In genomic region chr6:33929342-33930086, GRCm38 (mm10) we compare ENCODE assay signal across 9 mouse cellular contexts.
DNase-seq lines count a peak whose midpoint lies in the region; ATAC-seq and TF ChIP-seq lines count a peak whose summit lies in the region.
"Had no signal": no experiment of that assay in that cellular context is flagged by ENCODE, and none has a peak within 500 bp of the region (broad histone marks: within the 10 kb centered on the region; RNA-seq: fewer than 3 reads in every experiment).

No protein-coding gene starts in this region.

- H3K36me3 ChIP-seq in heart, embryonic 12.5 days = no peaks in the 10 kb centered on the region
- no peaks in the 10 kb centered on the region for H3K36me3 ChIP-seq in kidney, embryonic 15.5 days
- H3K36me3 ChIP-seq in limb, embryonic 14.5 days (ENCODE audit: control insufficient read depth, insufficient read depth, low read length) = no peaks in the 10 kb centered on the region
- H3K36me3 ChIP-seq in neural tube, embryonic 11.5 days (ENCODE audit: control insufficient read depth, insufficient read depth, low read length) = no peaks in the 10 kb centered on the region
- H3K36me3 ChIP-seq in stomach, embryonic 16.5 days (ENCODE audit: control insufficient read depth, insufficient read depth, low read length) = no peaks in the 10 kb centered on the region
- H3K36me3 ChIP-seq: embryonic facial prominence, embryonic 15.5 days had no signal

- 0 out of 2 replicates have a peak overlapping the region, but pooled peaks have one; percentile 13 for H3K4me2 ChIP-seq in heart, embryonic 12.5 days
- no peak overlapping the region for H3K4me2 ChIP-seq in kidney, embryonic 15.5 days
- H3K4me2 ChIP-seq in limb, embryonic 14.5 days (replicated peaks; ENCODE audit: low read depth, low read length, severe bottlenecking) = no peak overlapping the region
- no peak overlapping the region for H3K4me2 ChIP-seq in neural tube, embryonic 11.5 days (ENCODE audit: low read depth)
- no peak overlapping the region for H3K4me2 ChIP-seq in stomach, embryonic 16.5 days (ENCODE audit: low read depth, low read length)
- H3K4me2 ChIP-seq: embryonic facial prominence, embryonic 15.5 days had no signal

- no peak for TF ChIP-seq POLR2A in bone marrow macrophage, adult 2 months (IDR thresholded peaks at IDR 0.05; ENCODE audit: borderline replicate concordance, low read depth, low read length)
- TF ChIP-seq POLR2A in limb, embryonic 14.5 days (IDR thresholded peaks at IDR 0.05; ENCODE audit: borderline replicate concordance, extremely low read depth, insufficient read depth, insufficient read length) = no peak

- DNase-seq in CD4-positive helper T cell, adult 2 months (ENCODE audit: low read depth, low spot score) = peak; percentile 45
- peak; percentile 10 for DNase-seq in fat pad, adult 2 months (ENCODE audit: extremely low read depth, low read depth, low spot score)
- DNase-seq in limb, embryonic 14.5 days (ENCODE audit: low spot score) = peak; percentile 88
- DNase-seq in neural tube, embryonic 11.5 days (ENCODE audit: low spot score) = peak; percentile 79

- H3K9me3 ChIP-seq in heart, embryonic 12.5 days (replicated peaks) = no peaks in the 10 kb centered on the region
- no peaks in the 10 kb centered on the region for H3K9me3 ChIP-seq in kidney, embryonic 15.5 days (replicated peaks)
- H3K9me3 ChIP-seq in limb, embryonic 14.5 days (ENCODE audit: control insufficient read depth, low read length) = no peaks in the 10 kb centered on the region
- no peaks in the 10 kb centered on the region for H3K9me3 ChIP-seq in neural tube, embryonic 11.5 days (ENCODE audit: control insufficient read depth, low read length)
- H3K9me3 ChIP-seq in stomach, embryonic 16.5 days (replicated peaks; ENCODE audit: control insufficient read depth, low read length) = no peaks in the 10 kb centered on the region
- H3K9me3 ChIP-seq: embryonic facial prominence, embryonic 15.5 days had no signal

- no peak overlapping the region for H3K27ac ChIP-seq in bone marrow macrophage, adult 2 months (ENCODE audit: insufficient read depth, low read depth, low read length)
- no peak overlapping the region for H3K27ac ChIP-seq in heart, embryonic 12.5 days (ENCODE audit: poor library complexity, severe bottlenecking)
- H3K27ac ChIP-seq in kidney, embryonic 15.5 days = no peak overlapping the region
- H3K27ac ChIP-seq in limb, embryonic 14.5 days (replicated peaks; ENCODE audit: low read depth, low read length) = no peak overlapping the region
- H3K27ac ChIP-seq in neural tube, embryonic 11.5 days (ENCODE audit: low read depth, low read length) = no peak overlapping the region
- no peak overlapping the region for H3K27ac ChIP-seq in stomach, embryonic 16.5 days (ENCODE audit: low read length)
- H3K27ac ChIP-seq: embryonic facial prominence, embryonic 15.5 days had no signal

- no peaks in the 10 kb centered on the region for H3K27me3 ChIP-seq in heart, embryonic 12.5 days (replicated peaks)
- no peaks in the 10 kb centered on the region for H3K27me3 ChIP-seq in kidney, embryonic 15.5 days
- H3K27me3 ChIP-seq in limb, embryonic 14.5 days (ENCODE audit: control insufficient read depth, insufficient read depth, low read length) = no peaks in the 10 kb centered on the region
- H3K27me3 ChIP-seq in neural tube, embryonic 11.5 days (ENCODE audit: control insufficient read depth, insufficient read depth, low read length) = no peaks in the 10 kb centered on the region
- no peaks in the 10 kb centered on the region for H3K27me3 ChIP-seq in stomach, embryonic 16.5 days (ENCODE audit: control insufficient read depth, insufficient read depth, low read length)
- H3K27me3 ChIP-seq: embryonic facial prominence, embryonic 15.5 days had no signal

- TF ChIP-seq CTCF in bone marrow macrophage, adult 2 months (IDR thresholded peaks at IDR 0.05; ENCODE audit: low read depth, low read length) = peak; percentile 93

- peak; percentile 75; the same call in 1 of the 2 replicates for ATAC-seq in heart, embryonic 12.5 days (ENCODE audit: insufficient number of reproducible peaks, low FRiP score)
- peak; percentile 86; the same call in 1 of the 2 replicates for ATAC-seq in kidney, embryonic 15.5 days (replicated peaks; ENCODE audit: low FRiP score)
- peak; percentile 73 for ATAC-seq in limb, embryonic 14.5 days (ENCODE audit: low FRiP score, low read depth)
- ATAC-seq in neural tube, embryonic 11.5 days (ENCODE audit: insufficient read depth, low FRiP score, low TSS enrichment) = peak; percentile 53; the same call in 1 of the 2 replicates
- ATAC-seq in stomach, embryonic 16.5 days (ENCODE audit: insufficient read depth, low FRiP score) = peak; percentile 68; the same call in 1 of the 2 replicates

- peaks cover 2% of the 10 kb centered on the region; the same call in 1 of the 2 replicates for H3K4me1 ChIP-seq in bone marrow macrophage, adult 2 months (ENCODE audit: control insufficient read depth, insufficient read depth, low read length)
- peaks cover 8% of the 10 kb centered on the region; the same call in 1 of the 2 replicates for H3K4me1 ChIP-seq in heart, embryonic 12.5 days (replicated peaks)
- peaks cover 8% of the 10 kb centered on the region for H3K4me1 ChIP-seq in kidney, embryonic 15.5 days
- H3K4me1 ChIP-seq in limb, embryonic 14.5 days (ENCODE audit: control insufficient read depth, insufficient read depth, low read length) = peaks cover 10% of the 10 kb centered on the region
- H3K4me1 ChIP-seq in neural tube, embryonic 11.5 days (ENCODE audit: control insufficient read depth, insufficient read depth, low read length) = no peaks in the 10 kb centered on the region; the same call in 1 of the 2 replicates
- peaks cover 7% of the 10 kb centered on the region; the same call in 1 of the 2 replicates for H3K4me1 ChIP-seq in stomach, embryonic 16.5 days (ENCODE audit: control insufficient read depth, insufficient read depth, low read length)

- no peak overlapping the region for H3K4me3 ChIP-seq in bone marrow macrophage, adult 2 months (ENCODE audit: insufficient read depth, low read length)
- no peak overlapping the region for H3K4me3 ChIP-seq in heart, embryonic 12.5 days
- H3K4me3 ChIP-seq in kidney, embryonic 15.5 days (replicated peaks) = no peak overlapping the region
- H3K4me3 ChIP-seq in limb, embryonic 14.5 days (replicated peaks; ENCODE audit: low read length) = no peak overlapping the region
- H3K4me3 ChIP-seq in neural tube, embryonic 11.5 days (ENCODE audit: low read depth, low read length) = no peak overlapping the region
- no peak overlapping the region for H3K4me3 ChIP-seq in stomach, embryonic 16.5 days (replicated peaks; ENCODE audit: low read length)
- H3K4me3 ChIP-seq: embryonic facial prominence, embryonic 15.5 days had no signal

- H3K9ac ChIP-seq in heart, embryonic 12.5 days = no peak overlapping the region
- H3K9ac ChIP-seq in kidney, embryonic 15.5 days = no peak overlapping the region
- H3K9ac ChIP-seq in limb, embryonic 14.5 days (ENCODE audit: low read depth, low read length, severe bottlenecking) = no peak overlapping the region
- H3K9ac ChIP-seq in neural tube, embryonic 11.5 days (ENCODE audit: low read length) = no peak overlapping the region
- H3K9ac ChIP-seq in stomach, embryonic 16.5 days (ENCODE audit: low read length) = no peak overlapping the region
- H3K9ac ChIP-seq: embryonic facial prominence, embryonic 15.5 days had no signal

- WGBS in heart, embryonic 12.5 days = 21% methylated on average over 13 of the region's 13 CpGs
- WGBS in kidney, embryonic 15.5 days = 20% methylated on average over 13 of the region's 13 CpGs
- WGBS in limb, embryonic 14.5 days = 25% methylated on average over 13 of the region's 13 CpGs
- 29% methylated on average over 13 of the region's 13 CpGs for WGBS in neural tube, embryonic 11.5 days
- 18% methylated on average over 13 of the region's 13 CpGs for WGBS in stomach, embryonic 16.5 days

Comparison
In these comparisons a context has a peak if more than half of its experiments do, and no peak if none do; other contexts are left out.
1. DNase-seq: peak in every context shown above with its lines; median percentile 88 in limb, embryonic 14.5 days; 79 in neural tube, embryonic 11.5 days; 45 in CD4-positive helper T cell, adult 2 months; 10 in fat pad, adult 2 months.